In the genomic region with DNA sequence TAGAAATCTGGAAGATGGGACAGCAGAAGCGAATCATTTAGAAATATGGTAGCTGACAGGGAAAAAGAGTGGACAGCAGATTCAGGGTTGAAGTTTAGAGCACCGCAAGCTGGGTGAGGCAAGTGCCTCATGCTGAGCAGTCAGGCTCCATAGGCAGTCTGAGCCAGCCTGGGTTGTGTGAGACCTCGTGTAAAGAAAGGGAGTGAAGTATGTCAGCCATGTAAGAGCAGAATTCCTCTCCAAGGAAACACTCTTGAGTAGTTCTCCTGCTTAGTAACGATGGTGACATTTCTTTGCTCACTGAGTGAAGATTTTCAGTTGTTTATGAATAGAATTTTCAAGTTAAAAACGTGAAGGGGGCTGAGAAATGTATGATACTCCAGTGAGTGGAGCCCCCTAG, we compare ENCODE assay signal across 21 mouse cellular contexts. TPM values are rescaled to one million over a fixed set of nuclear protein-coding genes. Genes with fewer than 3 reads are reported as not detected.
DNase-seq lines count a peak whose midpoint lies in the region; TF ChIP-seq lines count a peak whose summit lies in the region.
"Had no signal": no experiment of that assay in that cellular context is flagged by ENCODE, and none has a peak within 500 bp of the region (broad histone marks: within the 10 kb centered on the region; RNA-seq: fewer than 3 reads in every experiment).

No protein-coding gene starts in this region.

- no peak overlapping the region for H3K4me3 ChIP-seq in lung, adult 2 months (replicated peaks; ENCODE audit: extremely low read depth, low read depth, low read length)
- H3K4me3 ChIP-seq: embryonic facial prominence, embryonic 13.5 days; embryonic facial prominence, embryonic 15.5 days; erythroblast, embryonic 14.5 days; forebrain, embryonic 10.5 days; forebrain, embryonic 12.5 days had no signal

- WGBS in lung, adult 2 months, result 67% methylated on average over 5 of the region's 5 CpGs

- no peak for TF ChIP-seq CTCF in lung, adult 2 months (IDR thresholded peaks at IDR 0.05; ENCODE audit: insufficient read depth, low read length)

- 0 out of 2 replicates have a peak, but pooled peaks cover 2% of the 10 kb centered on the region for H3K4me1 ChIP-seq in lung, adult 2 months (ENCODE audit: control insufficient read depth, insufficient read depth, low read length)
- H3K4me1 ChIP-seq: embryonic facial prominence, embryonic 13.5 days; embryonic facial prominence, embryonic 15.5 days; forebrain, embryonic 10.5 days had no signal

- DNase-seq in lung, adult 18-20 months, result peak; percentile 11 to 21
- no peak for DNase-seq in lung, adult 2 months
- peak; percentile 6 for DNase-seq in lung, postnatal 10 days
- no peak for DNase-seq in lung, postnatal 4 days
- DNase-seq in lung, postnatal 36 days, result peak; percentile 11
- no peak for DNase-seq in kidney, adult 11 months
- DNase-seq: adrenal gland, adult 2 months; adrenal gland, postnatal 10 days; adrenal gland, postnatal 25 days; cerebellum, adult 11 months; cerebellum, adult 18-20 months; cerebellum, adult 8-10 months; cerebellum, adult 9-11 months; cerebellum, postnatal 14 days; cerebellum, postnatal 36 days; embryo, embryonic 11 days had no signal

- no peak for TF ChIP-seq POLR2A in lung, adult 2 months (IDR thresholded peaks at IDR 0.05; ENCODE audit: borderline replicate concordance, extremely low read depth, low read depth, low read length)

RNA-seq across cellular contexts. Expression of a gene that starts 57.3 kb away (rescaled TPM):
- 58.8 and 106 TPM in 2 replicates for polyA plus RNA-seq in lung, adult 2 months (2012; rRNA removed)

Comparison
In these comparisons a context has a peak if more than half of its experiments do, and no peak if none do; other contexts are left out.
1. DNase-seq: peak in lung, adult 18-20 months (2 of 2), lung, postnatal 10 days (single experiment) and lung, postnatal 36 days (single experiment); none in lung, adult 2 months (single experiment), lung, postnatal 4 days (0 of 2) and kidney, adult 11 months (single experiment).